In genomic region chr1:131207531-131207930, GRCm38 (mm10) we compare ENCODE assay signal across 8 mouse cellular contexts. TPM values are rescaled to one million over a fixed set of nuclear protein-coding genes. Genes with fewer than 3 reads are reported as not detected.
A peak's percentile ranks its signal among the peaks of the same experiment; 100 is the strongest.
DNase-seq lines count a peak whose midpoint lies in the region; ATAC-seq and TF ChIP-seq lines count a peak whose summit lies in the region.

No protein-coding gene starts in this region.

- TF ChIP-seq POLR2A in ES-Bruce4 (IDR thresholded peaks at IDR 0.05; ENCODE audit: insufficient read depth, low read length), result no peak

- H3K36me3 ChIP-seq in ES-Bruce4 (ENCODE audit: control insufficient read depth, insufficient read depth, low read length, poor library complexity, severe bottlenecking), result no peaks in the 10 kb centered on the region
- H3K36me3 ChIP-seq in midbrain, embryonic 11.5 days (ENCODE audit: control insufficient read depth, insufficient read depth, low read length), result no peaks in the 10 kb centered on the region

- no peaks in the 10 kb centered on the region for H3K9me3 ChIP-seq in ES-Bruce4 (replicated peaks; ENCODE audit: control insufficient read depth, insufficient read depth, low read length, poor library complexity, severe bottlenecking)
- H3K9me3 ChIP-seq in midbrain, embryonic 11.5 days (ENCODE audit: control insufficient read depth, low read length), result no peaks in the 10 kb centered on the region

- H3K4me1 ChIP-seq in ES-Bruce4 (ENCODE audit: control insufficient read depth, insufficient read depth, low read length), result no peaks in the 10 kb centered on the region
- H3K4me1 ChIP-seq in midbrain, embryonic 11.5 days (ENCODE audit: control insufficient read depth, insufficient read depth, low read length), result no peaks in the 10 kb centered on the region

- ATAC-seq in midbrain, embryonic 11.5 days (ENCODE audit: low FRiP score), result peak; percentile 61; the same call in 1 of the 2 replicates
- no peak for ATAC-seq in activated CD4-positive, CD25-positive, alpha-beta regulatory T cell, adult 4 months

- WGBS in midbrain, embryonic 11.5 days, result 14% methylated on average over 5 of the region's 5 CpGs

- intact Hi-C loops in heart, postnatal 10 days (cut with DNase I), result loop anchor here (2.0 to 5.0 kb wide), 3 partner anchors 27 to 90 kb away; partner anchors contain the start of gene Rassf5

- DNase-seq in adipocyte (ENCODE audit: low spot score), result peak; percentile 66
- peak; percentile 64 for DNase-seq in embryo, embryonic 9.5 days (ENCODE audit: extremely low spot score)
- peak; percentile 79 to 89 for DNase-seq in heart, postnatal 10 days
- DNase-seq in kidney, postnatal 4 days, result peak; percentile 90 to 91
- DNase-seq in midbrain, embryonic 11.5 days (ENCODE audit: low spot score, missing footprints), result peak; percentile 92
- peak; percentile 50 for DNase-seq in spleen, adult 12 weeks (ENCODE audit: low spot score)

- H3K27ac ChIP-seq in ES-Bruce4 (ENCODE audit: insufficient read depth, low read length), result no peak overlapping the region
- no peak overlapping the region for H3K27ac ChIP-seq in midbrain, embryonic 11.5 days (ENCODE audit: low read depth, low read length)

- H3K27me3 ChIP-seq in ES-Bruce4 (ENCODE audit: control insufficient read depth, insufficient read depth, low read length, poor library complexity, severe bottlenecking), result no peaks in the 10 kb centered on the region
- H3K27me3 ChIP-seq in midbrain, embryonic 11.5 days (ENCODE audit: control insufficient read depth, insufficient read depth, low read length), result no peaks in the 10 kb centered on the region

- no peak for TF ChIP-seq EP300 in ES-Bruce4 (IDR thresholded peaks at IDR 0.05; ENCODE audit: insufficient read depth, low read depth, low read length)

- no peak overlapping the region for H3K4me3 ChIP-seq in ES-Bruce4 (ENCODE audit: low read depth, low read length)
- H3K4me3 ChIP-seq in midbrain, embryonic 11.5 days (ENCODE audit: low read depth, low read length), result no peak overlapping the region

- H3K9ac ChIP-seq in ES-Bruce4 (ENCODE audit: low read depth, poor library complexity, severe bottlenecking), result no peak overlapping the region
- H3K9ac ChIP-seq in midbrain, embryonic 11.5 days (ENCODE audit: low read length), result no peak overlapping the region

- TF ChIP-seq CTCF in ES-Bruce4 (IDR thresholded peaks at IDR 0.05; ENCODE audit: low read depth, low read length), result peak; percentile 71

- no peak overlapping the region for H3K4me2 ChIP-seq in midbrain, embryonic 11.5 days

RNA-seq across cellular contexts. Expression of gene Rassf5, which starts 37.5 kb away (rescaled TPM):
- polyA plus RNA-seq in ES-Bruce4 (2011; ENCODE audit: insufficient read depth, insufficient read length, low read depth, missing spikeins), result 0.45 and 1.1 TPM in 2 replicates
- 1 to 10 TPM; 3.9 to 5.4 TPM for total RNA-seq in heart, postnatal 10 days (2021)
- 0.52 and 1.00 TPM in 2 replicates for polyA plus RNA-seq in midbrain, embryonic 11.5 days (2014; fragmentation: Nextera tagmentation; extraction: Ambion mirVana)
- polyA plus RNA-seq in activated CD4-positive, CD25-positive, alpha-beta regulatory T cell, adult 4 months (2017; shearing (Covaris generic)), result 100 to 1,000 TPM; 278 to 305 TPM

RNA-seq across cellular contexts. Expression of gene Eif2d, which starts 54.5 kb away (rescaled TPM):
- polyA plus RNA-seq in ES-Bruce4 (2011; ENCODE audit: insufficient read depth, insufficient read length, low read depth, missing spikeins), result 96.5 and 99.1 TPM in 2 replicates
- total RNA-seq in heart, postnatal 10 days (2021), result 10 to 100 TPM; 36.3 to 36.7 TPM
- 55.7 and 56.7 TPM in 2 replicates for polyA plus RNA-seq in midbrain, embryonic 11.5 days (2014; fragmentation: Nextera tagmentation; extraction: Ambion mirVana)
- polyA plus RNA-seq in activated CD4-positive, CD25-positive, alpha-beta regulatory T cell, adult 4 months (2017; shearing (Covaris generic)), result 10 to 100 TPM; 52.5 to 58.8 TPM

Comparison
In these comparisons a context has a peak if more than half of its experiments do, and no peak if none do; other contexts are left out.
1. RNA of gene Rassf5, which starts 37.5 kb away (polyA plus RNA-seq): 278 to 305 TPM in activated CD4-positive, CD25-positive, alpha-beta regulatory T cell, adult 4 months; 0.52 to 1.00 TPM in midbrain, embryonic 11.5 days and 0.45 to 1.1 TPM in ES-Bruce4; every median in the first group is over 100 times any median in the second.
2. Peak in every context shown above with its lines, with median percentiles within 50 percentile points of each other: DNase-seq.